Mouse (Mus musculus) heart, adult 2 months (tissue): Measurements from ENCODE around the gene Ciart.

ENCODE experiments used
- CTCF ChIP-seq: fragments of 200-600 bp; IDR thresholded peaks from 2 replicates; pipeline ENCODE4 v1.8.1; 2022; ENCODE audit warnings: antibody characterized with exemption, mild to moderate bottlenecking, moderate library complexity
- EP300 ChIP-seq: fragments of 200-500 bp; IDR thresholded peaks from 2 replicates; pipeline ENCODE4 v1.6.1; 2011; ENCODE audit warnings: low read depth, low read length, control low read depth; ENCODE audit not compliant: insufficient read depth
- POLR2A ChIP-seq: fragments of 200-500 bp; IDR thresholded peaks from 2 replicates; pipeline ENCODE4 v1.6.1; 2011; ENCODE audit warnings: mild to moderate bottlenecking, low read depth, low read length, control low read depth; ENCODE audit not compliant: insufficient read depth

- no peak for TF ChIP-seq POLR2A
- peak; percentile 82 for TF ChIP-seq CTCF
- TF ChIP-seq EP300: 0 out of 2 replicates have a peak, but pooled peaks have one; percentile 17
Observed at GRCm38 (mm10) chr3:95882816-95883425, 870 bp upstream of the Ciart start.
